Mouse (Mus musculus) liver, embryonic 14.5 days (tissue): Measurements from ENCODE around the gene Smurf2.
"Not testable (repeated sequence)": the region's sequence is repeated elsewhere in the genome, so short reads cannot be mapped to it uniquely, and the experiment has no call there.

Source experiments
- CTCF ChIP-seq: IDR thresholded peaks from 2 replicates; pipeline ENCODE4 v1.5.1; 2016; ENCODE audit warnings: antibody characterized with exemption, low read depth, control low read depth
- EP300 ChIP-seq: IDR thresholded peaks from 2 replicates; pipeline ENCODE4 v1.6.1; 2016; ENCODE audit warnings: antibody characterized with exemption, low read depth

- TF ChIP-seq EP300, CTCF: not testable (repeated sequence)
Measured at GRCm38 (mm10) chr11:106782271-106782670, 138.2 kb downstream of the Smurf2 start.
